Mouse (Mus musculus) c-Kit-positive CD71-negative TER-119-negative erythroid progenitor cells, embryonic 14.5 days (primary cell): Measurements from ENCODE around the gene Ppp4r3b.

Source experiments
- DNase-seq: peaks from one replicate; pipeline ENCODE4 v3.0.0-alpha.2; 2013; ENCODE audit warnings: low read depth

Gene Ppp4r3b

DNA sequence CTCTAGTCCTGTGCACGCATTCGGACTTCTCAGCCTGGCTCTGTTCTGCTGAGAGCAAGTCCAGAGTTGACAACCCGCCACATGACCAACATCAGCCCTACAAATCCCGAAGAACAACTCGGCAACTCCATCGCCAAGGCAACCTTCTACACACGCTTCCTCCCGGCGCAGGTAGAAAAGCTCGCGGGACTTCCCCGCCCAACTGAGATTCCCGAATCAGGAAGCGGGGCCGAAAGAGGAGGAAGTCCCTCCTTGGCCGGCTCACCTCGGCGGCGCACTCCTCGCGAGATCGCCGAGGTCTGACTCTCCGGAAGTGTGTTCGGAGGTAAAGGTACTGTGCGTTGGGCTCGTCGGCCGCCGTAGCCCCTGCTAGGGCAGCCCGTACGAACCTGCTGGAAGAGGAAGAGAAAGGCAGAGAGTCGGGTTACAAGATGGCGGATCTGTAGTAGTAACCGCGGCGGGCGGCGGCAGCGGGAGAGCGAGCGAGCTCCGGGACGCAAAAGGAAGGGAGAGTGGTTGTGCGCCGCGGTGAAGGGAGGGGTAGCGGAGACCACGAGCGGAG lies at the start of gene Ppp4r3b:
Ppp4r3b (plus strand) TSS at position 328 of the 562 bp plus-strand sequence.
- peak; percentile 94 for DNase-seq

DNA sequence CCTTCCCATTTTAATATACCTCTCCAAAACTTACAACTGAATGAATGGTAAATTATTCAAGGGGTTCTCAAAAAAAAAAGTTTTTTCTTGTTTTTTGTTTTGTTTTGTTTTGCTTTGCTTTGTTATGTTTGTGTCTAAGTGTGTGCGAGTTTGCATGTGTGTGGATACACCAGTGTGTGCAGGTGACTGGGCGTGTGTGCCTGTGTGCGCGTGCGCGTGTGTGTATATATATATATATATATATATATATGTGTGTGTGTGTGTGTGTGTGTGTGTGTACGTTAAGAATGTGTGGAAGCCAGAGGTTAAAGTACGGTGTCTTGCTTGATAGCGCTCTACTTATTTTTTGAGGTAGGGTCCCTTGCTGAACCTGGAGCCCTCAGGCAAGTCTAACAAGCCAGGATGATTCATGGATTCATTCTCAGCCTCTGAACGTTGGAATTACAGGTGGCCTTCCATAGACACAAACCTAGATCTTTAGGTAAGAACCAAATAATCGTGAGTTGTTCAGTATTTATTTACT lies 42.8 kb upstream of the Ppp4r3b start:
- DNase-seq, result no peak

DNA sequence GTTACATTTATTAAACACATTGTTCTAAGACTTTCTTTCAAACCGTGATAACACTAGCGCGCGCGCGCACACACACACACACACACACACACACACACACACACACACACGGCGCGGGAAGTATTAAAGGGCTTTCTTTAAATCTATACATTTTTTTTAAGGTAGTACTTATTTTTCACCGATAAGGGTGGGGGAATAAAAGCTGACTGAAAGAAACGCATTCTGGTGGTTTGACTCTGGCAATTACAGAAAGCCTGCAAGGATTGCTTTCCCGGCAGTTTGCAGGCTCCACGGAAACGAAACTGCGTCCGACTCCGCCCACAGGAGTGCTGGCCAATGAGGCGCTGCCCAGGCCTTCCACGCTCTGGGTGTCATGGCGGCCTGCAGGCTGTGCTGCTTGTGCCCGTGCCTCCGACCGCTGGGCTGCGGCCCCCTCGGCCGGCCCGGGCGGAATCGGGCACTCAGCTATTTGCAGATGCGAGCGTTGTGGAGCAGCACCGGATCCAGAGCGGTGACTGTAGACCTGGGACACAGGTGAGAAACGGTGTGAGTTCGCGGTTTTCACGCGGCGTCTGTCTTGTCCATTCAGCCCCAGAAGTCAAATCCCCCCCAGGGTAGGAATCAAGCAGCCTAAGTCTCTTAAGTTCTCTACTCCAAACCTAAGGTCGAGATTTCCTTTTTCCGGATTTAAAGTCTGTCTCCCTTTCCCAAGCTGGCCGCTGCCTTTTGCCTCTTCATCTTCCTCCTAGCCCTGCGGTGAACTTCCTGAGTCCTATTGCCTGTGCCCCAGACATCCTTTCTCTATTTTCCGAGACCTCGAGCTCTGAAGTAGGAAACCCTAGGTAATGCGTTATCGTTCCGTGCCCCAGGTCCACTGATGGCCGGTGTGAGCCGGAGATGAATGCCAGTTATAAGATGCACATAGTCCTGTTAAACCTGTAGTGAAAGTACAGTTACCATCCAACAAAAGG lies 42.0 kb upstream of the Ppp4r3b start, which contains the start of gene Pnpt1:
Pnpt1 (plus strand) TSS at position 360 of the 971 bp plus-strand sequence.
- peak; percentile 83 for DNase-seq

DNA sequence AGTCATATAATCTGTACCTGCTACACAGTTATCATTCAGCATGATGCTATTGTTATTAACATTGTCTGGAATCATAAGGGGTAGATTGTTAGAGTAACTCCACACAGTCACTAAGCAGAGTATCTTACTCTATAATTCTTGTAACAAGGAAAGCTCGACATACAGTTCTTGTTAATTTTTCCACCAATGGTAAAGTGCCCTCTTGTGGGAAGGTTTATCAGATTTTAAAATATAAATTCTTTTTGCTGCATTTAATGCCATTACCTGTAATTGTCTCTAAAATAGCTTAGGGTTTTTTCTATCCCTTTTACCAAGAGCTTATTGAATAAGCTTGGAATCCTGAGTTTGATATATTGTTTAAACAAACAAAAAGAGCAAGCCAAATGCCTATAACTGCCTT lies 32.0 kb upstream of the Ppp4r3b start:
- DNase-seq, result no peak

DNA sequence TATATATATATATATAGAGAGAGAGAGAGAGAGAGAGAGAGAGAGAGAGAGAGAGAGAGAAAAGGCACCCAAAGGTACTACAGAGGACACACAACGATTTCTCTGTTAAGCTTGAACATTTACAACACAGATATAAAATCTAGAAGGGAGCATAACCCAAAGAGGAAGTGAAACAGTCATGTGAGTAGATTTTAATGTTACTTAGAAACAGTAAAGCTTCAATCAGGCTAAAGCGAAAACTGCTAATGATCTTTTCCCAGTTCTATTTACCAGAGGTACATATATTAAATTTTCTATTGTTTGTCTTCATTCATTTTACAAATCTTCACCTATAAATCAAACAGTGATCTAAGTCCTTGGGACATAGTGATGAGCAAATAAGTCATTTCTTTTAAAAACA lies 23.8 kb upstream of the Ppp4r3b start:
- DNase-seq, result no peak

DNA sequence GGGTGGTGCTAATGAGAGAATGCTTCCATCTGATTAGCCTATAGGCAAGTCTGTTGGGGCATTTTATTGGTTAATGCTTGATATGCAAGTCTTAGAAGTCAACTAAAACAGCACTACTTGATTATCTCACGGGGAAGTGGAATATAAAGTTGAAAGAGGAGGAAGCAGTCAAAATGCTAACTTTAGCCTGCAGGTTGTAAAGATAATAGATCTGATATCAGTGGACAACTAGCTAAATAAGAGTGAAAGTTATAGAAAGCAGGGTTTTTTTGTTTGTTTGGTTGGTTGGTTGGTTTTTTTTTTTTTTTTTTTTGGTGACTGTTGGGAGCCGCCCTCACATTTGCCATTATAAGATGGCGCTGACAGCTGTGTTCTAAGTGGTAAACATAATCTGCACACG lies 9.1 kb upstream of the Ppp4r3b start:
- DNase-seq, result no peak

DNA sequence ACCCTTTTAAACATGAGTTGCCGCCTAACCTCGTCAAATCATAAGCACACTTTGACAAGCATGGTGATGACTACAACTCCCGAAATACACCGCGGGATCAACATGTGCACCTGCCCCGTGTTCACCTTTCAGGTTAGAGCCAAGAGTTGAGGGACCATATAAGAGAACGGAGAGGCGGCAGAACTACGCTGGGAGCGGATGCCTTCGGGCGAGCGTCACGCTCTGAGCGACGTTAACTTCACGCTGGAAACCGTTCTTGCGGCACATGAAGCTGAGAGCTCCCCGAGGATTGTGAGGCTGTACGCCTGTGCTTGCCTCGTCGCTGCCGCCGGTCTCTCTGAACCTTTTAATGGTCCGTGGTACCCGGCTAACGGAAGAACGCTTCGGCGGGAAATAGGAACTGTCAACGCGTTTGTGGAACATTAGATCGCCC lies 715 bp upstream of the Ppp4r3b start:
- peak; percentile 31 for DNase-seq

DNA sequence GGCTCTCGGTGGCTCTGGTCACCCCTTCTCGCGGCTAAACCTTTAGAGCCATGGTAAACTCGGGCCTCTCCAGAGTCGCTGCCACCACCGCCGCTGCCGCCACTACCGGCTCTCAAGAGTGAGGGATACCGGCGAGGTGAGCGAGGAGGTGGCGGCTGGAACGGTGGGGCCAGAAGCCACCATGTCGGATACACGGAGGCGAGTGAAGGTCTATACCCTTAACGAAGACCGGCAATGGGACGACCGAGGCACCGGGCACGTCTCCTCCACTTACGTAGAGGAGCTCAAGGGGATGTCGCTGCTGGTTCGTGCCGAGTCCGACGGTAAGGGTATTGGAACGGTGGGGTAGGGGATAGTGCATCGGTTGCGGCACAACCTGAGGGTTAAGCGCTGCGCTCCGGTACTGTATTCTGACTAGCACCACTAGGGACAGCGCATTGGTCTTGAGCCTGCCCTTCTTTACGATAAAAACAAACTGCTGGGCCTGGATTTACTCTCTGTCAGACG lies 488 bp downstream of the Ppp4r3b start:
- peak; percentile 55 for DNase-seq

DNA sequence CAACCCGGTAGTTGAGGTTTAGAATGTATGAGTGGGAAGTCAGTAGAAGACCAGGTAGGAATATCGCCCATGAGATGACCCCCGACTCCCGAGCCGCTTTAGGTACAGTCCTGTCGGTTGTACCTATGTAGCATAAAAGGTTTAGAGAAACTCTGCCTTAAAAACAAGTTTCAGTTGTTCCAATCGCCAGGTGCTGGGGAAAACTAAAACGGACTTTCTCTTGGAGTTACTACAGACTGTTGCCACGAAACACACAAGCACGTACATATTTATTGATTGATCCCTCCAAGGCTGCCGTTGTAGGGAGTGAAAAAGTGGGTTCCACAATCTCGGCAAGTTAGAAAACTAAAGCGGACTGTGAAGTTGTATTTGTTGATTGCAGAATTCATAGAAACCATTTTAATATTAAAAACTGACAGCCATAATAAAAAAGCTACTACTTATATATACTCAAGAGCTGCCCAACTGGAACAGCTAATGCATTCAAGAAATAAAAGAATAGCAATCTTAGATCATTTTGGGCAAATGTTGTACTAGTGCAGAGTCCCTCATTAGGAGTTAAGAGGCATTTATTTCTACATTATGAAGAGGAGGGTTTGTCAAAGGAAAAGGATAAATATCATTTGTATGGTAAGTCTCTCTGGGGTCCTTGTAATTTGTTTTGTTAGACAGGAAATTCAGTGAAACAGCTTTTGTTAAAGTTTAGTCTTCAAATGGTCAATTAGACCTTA lies 1.2 kb downstream of the Ppp4r3b start:
- peak; percentile 6 for DNase-seq

DNA sequence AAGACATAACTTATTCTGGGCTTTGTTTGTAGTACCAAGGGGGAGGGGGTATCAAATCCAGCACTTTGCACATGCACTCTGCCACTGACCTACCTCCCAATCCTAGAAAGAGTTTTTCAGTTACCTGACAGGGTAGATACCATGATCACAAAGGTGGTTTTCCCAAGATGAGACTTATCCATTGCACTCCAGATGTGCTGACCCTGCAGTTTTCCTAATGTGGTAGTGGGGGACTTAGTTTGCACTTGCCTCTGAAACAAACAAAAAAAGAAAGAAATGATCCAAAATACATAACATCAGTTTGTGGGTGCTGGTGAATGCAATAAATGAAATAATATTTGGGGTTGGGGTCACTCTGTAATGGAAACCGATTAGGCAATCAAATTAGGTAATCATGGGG lies 6.6 kb downstream of the Ppp4r3b start:
- no peak for DNase-seq

DNA sequence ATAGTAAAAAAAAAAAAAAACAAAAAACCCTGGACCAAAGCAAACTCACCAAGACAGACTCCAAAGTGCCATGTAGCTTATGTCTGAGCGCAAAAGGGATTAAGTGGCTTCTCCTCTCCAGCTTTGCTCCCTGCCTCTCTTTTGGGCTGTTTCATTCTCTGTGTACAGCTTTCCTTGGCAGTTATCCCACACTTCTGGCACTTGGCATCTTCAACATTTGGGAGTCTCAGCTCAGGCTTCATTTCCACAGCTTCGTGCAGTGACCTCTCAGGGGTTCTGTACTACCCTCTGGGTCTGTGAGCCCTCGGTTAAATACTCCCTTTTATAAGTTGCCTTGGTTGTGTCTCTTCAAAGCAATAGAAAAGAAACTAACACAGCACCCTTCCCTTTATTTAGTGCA lies 8.0 kb downstream of the Ppp4r3b start:
- no peak for DNase-seq

DNA sequence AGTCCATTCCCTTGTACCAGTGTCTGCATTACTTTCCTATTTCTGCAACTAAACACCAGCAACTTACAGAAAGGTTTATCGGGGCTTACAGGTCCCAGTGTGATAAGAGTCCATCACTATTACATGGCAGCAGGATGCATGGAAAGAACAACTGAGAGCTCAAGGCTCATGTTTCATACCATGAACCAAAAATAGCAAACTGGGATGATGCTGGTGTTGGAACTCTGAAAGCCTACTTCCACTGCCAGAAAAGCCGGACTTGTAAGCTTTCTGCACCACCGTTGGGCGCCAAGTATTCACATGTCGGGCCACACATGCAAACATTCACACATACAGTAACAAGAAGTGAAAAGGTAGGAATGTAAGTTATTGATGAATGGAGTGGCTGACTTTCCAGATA lies 9.1 kb downstream of the Ppp4r3b start:
- no peak for DNase-seq

DNA sequence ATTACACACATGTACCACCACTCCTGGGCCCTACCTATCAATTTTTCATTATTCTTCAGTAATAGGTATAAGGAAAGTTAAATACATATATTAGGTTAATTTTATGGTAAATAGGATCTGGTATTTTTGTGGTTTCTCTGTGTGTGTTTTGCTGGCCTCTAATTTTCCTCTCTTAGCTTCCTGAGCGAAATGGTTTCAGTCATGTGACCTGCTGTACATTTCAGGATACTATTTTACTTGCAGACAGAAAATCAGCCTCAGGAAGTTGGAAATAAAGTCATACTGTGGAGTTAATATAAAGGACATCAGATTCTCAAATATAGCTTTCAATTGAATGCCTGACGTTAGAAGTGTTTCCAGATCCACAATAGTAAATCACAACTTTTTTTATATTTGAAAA lies 16.3 kb downstream of the Ppp4r3b start:
- DNase-seq, result no peak

DNA sequence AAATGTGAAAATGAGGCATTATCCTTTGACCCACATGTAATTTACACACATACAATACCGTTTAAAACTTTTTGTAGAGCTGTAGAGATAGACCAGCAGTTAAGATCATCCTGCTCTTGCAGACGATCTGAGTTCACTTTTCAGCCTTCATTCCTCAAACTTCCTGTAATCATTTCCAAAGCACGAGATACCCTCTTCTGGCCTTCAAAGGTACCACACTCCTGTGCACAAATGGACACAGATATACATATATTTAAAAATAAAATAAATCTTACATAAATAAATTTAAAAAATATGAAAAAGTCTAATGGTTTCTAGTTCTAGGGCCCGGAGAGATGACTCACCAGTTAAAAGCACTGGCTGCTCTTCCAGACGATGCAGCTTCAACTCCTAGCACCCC lies 31.0 kb downstream of the Ppp4r3b start:
- no peak for DNase-seq

DNA sequence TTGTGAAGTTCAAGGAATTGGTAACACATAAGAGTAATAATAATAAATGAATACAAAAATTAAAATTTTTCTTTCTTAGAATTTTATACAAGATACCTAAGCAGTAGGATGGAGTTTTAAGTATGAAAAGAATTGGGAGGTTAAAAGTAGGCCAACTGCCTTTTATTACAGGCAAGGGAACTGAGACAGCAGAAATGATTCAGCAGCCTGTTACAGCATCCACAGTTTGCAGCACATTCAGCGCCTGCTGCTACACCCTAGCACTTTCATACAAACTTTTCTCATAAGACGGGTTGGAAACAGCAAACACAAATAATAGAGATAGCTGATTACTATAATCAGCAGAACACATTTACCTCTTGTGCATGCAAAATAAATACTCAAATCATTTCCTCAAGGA lies 37.1 kb downstream of the Ppp4r3b start:
- no peak for DNase-seq

DNA sequence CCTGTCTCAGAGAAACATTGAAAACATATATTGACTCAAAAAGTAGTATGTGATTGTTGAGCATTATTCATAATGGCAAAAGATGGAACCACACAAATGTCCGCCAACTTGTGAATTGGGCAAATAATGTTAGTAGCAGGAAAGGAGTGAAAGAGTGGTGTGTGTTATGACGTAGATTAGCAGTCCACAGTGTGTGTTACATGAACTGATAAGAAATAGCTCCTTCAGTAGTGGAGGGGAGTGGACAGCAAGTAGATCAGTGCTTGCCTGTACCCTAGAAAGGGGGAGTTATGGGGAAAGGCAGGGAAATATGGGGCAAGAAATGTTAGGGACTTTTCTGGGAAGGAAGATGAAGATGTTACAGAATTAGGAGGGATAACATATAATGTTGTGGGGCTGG lies 43.5 kb downstream of the Ppp4r3b start:
- DNase-seq, result no peak

DNA sequence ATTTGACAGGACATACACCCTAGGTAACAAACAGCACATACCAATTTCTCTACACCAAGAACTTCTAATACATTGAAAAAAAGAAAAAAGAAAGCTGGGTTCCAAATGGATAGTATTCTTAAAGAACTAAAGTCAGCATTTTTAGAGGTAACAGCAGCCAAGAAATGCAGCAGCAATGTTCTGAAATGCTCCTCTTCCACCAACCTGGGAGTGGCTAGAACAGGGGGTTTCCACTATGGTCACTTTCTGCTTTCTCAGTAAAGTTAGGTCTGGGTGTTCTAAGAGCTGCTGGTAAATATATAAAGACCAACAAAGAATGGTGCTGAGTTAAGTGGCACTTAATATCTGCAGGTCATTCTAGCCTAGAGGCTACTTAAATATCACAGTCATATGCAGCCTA lies 46.4 kb downstream of the Ppp4r3b start:
- DNase-seq, result no peak

DNA sequence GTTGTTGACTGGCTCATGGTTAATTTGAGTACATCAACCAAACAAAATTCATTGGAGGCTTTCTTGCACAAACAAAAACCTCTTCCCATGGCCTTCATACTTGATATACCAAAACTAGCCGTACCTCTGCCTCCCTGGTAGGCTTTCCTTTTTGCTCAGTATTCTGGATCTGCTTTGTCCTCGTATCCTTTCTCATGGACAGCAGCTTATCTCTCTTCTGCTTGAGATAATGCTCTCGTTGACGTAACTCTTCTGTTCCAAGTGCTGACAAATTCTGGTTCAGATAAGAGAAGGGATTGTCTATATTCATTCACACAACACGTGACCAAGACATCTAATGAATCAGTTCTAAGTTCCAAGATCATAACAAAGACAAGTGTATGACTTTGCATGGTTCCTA lies 49.6 kb downstream of the Ppp4r3b start:
- DNase-seq, result no peak

DNA sequence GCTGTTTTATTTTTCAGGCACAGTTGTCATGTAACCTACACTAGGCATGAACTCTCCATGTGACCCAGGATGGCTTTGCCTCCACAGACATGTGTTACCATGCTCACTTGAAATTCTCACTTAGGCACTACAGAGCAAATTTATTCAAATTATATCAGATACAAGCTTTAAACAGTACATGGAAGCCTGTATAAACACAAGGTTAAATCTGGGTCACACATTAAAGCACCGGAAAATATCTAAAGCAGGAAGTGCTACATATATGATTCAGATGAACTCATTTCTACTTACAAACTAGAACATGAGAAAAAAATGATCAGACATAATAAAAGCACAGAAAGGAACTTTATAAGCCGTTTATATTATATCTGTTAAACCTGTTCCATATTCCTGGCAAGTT lies 52.1 kb downstream of the Ppp4r3b start:
- DNase-seq, result no peak

DNA sequence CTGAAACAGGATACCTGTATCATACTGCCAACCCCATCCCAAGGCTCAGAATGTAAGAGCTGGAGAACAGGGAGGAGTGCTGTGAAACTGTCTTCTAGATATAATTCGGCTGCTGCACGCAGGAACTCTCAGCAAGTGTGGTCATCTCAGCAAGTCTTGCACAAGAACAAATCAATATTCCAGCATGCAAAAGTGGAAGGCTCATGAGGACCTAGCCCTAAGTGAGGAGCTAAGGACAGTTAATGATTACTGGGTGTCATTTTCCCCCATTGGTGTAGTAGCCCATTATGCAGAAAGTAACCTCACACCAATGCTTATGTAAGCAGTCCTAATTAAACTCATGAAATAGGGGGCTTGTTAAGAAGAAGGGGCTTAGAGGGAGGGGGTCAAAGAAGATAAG lies 56.3 kb downstream of the Ppp4r3b start:
- DNase-seq, result no peak

DNA sequence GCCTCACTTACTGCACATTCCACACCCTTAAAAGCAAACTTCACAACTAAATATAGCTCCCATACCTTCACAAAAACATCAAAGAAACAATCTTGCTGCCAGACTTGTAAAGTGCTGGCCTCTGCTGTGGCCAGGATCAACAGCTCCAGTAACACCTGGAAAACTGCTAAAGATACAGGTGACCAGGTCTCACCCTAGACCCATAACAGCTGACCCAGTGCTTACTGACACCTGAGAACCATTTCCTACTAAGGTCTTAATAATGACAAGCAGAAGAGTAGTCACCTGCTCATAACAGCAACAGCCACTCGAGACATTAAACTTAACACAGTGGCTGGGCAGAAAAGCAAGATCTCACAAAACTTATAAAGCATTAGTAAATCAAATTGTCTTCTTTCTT lies 60.9 kb downstream of the Ppp4r3b start:
- DNase-seq, result no peak

DNA sequence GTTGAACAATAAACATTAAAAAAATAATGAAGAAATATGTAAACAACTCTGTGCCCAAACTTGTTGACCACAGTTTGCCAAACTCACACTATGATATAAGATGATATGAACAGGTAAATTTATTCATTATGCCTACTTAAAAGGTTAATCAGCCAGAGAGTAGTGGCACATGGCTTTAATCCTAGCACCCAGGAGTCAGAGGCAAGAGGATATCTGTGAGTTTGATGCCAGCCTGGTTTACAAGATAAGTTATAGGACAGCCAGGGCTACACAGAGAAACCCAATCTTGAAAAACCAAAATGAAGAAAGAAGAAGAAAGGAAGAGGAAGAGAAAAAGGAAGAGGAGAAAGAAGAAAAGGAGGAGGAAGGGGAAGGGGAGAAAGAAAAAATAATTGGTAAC lies 64.7 kb downstream of the Ppp4r3b start:
- DNase-seq, result no peak
